Mouse (Mus musculus): ENCODE results near the gene Lysmd1. TPM values are rescaled to one million over a fixed set of nuclear protein-coding genes. Genes with fewer than 3 reads are reported as not detected.
A peak's percentile ranks its signal among the peaks of the same experiment; 100 is the strongest.

The Lysmd1 gene
- polyA plus RNA-seq, 1 experiment from 2014 or later = 14.4 TPM

- Histone ChIP-seq H3K36me3 (ENCODE audit: insufficient read depth, low read length) (peaks cover 7% of the 10 kb centered on the region), H3K4me3 (replicated peaks; ENCODE audit: low read depth, low read length) (no peak overlapping the region), H3K4me2 (ENCODE audit: low read length) (no peak overlapping the region), H3K9me3 (replicated peaks; ENCODE audit: low read length) (no peaks in the 10 kb centered on the region), H3K9ac (ENCODE audit: low read depth, low read length) (no peak overlapping the region), H3K27me3 (ENCODE audit: insufficient read depth, low read length) (no peaks in the 10 kb centered on the region), H3K4me1 (replicated peaks; ENCODE audit: insufficient read depth, low read length) (no peaks in the 10 kb centered on the region), H3K27ac (no peak overlapping the region)
- no peak for TF ChIP-seq CTCF (IDR thresholded peaks at IDR 0.05; ENCODE audit: low read depth)
- ATAC-seq (replicated peaks; ENCODE audit: low FRiP score, low read depth) (no peak), DNase-seq (ENCODE audit: low spot score) (no peak)
- 94% methylated on average over 9 of the region's 9 CpGs for WGBS
These were observed 7.6 kb downstream of the Lysmd1 start for GRCm38 (mm10) chr3:95141474-95141873.

GRCm38 (mm10) chr3:95141952-95142616 is 8.2 kb downstream of the Lysmd1 start, which contains the start of gene Tnfaip8l2:
Gene Tnfaip8l2 (minus strand): TSS chr3:95142360.
- Histone ChIP-seq H3K4me1 (replicated peaks; ENCODE audit: insufficient read depth, low read length) (no peaks in the 10 kb centered on the region), H3K4me3 (replicated peaks; ENCODE audit: low read depth, low read length) (no peak within 1 kb of the TSS), H3K9ac (ENCODE audit: low read depth, low read length) (no peak within 1 kb of the TSS), H3K27me3 (ENCODE audit: insufficient read depth, low read length) (no peaks in the 10 kb centered on the region), H3K9me3 (replicated peaks; ENCODE audit: low read length) (no peaks in the 10 kb centered on the region), H3K36me3 (ENCODE audit: insufficient read depth, low read length) (peaks cover 7% of the 10 kb centered on the region), H3K27ac (no peak within 1 kb of the TSS), H3K4me2 (ENCODE audit: low read length) (no peak within 1 kb of the TSS)
- TF ChIP-seq CTCF (IDR thresholded peaks at IDR 0.05; ENCODE audit: low read depth) = no peak
- no peak for ATAC-seq (replicated peaks; ENCODE audit: low FRiP score, low read depth)
- WGBS = 86% methylated on average over 10 of the region's 10 CpGs
- DNase-seq (ENCODE audit: low spot score) = no peak

GRCm38 (mm10) chr3:95142617-95143011 is 8.7 kb downstream of the Lysmd1 start:
- H3K36me3 ChIP-seq (ENCODE audit: insufficient read depth, low read length) = peaks cover 7% of the 10 kb centered on the region
- no peaks in the 10 kb centered on the region for H3K4me1 ChIP-seq (replicated peaks; ENCODE audit: insufficient read depth, low read length)
- 9% methylated on average over 5 of the region's 5 CpGs for WGBS
- no peak overlapping the region for H3K9ac ChIP-seq (ENCODE audit: low read depth, low read length)
- ATAC-seq (replicated peaks; ENCODE audit: low FRiP score, low read depth) (peak; percentile 52; the same call in 1 of the 2 replicates), DNase-seq (ENCODE audit: low spot score) (peak; percentile 87)
- no peak overlapping the region for H3K4me3 ChIP-seq (replicated peaks; ENCODE audit: low read depth, low read length)
- TF ChIP-seq CTCF (IDR thresholded peaks at IDR 0.05; ENCODE audit: low read depth) = peak; percentile 94
- no peak overlapping the region for H3K4me2 ChIP-seq (ENCODE audit: low read length)
- no peaks in the 10 kb centered on the region for H3K27me3 ChIP-seq (ENCODE audit: insufficient read depth, low read length)
- H3K9me3 ChIP-seq (replicated peaks; ENCODE audit: low read length) = no peaks in the 10 kb centered on the region
- no peak overlapping the region for H3K27ac ChIP-seq

- Histone ChIP-seq H3K27ac (no peak overlapping the region), H3K27me3 (ENCODE audit: insufficient read depth, low read length) (no peaks in the 10 kb centered on the region), H3K9ac (ENCODE audit: low read depth, low read length) (no peak overlapping the region), H3K9me3 (replicated peaks; ENCODE audit: low read length) (no peaks in the 10 kb centered on the region), H3K4me2 (ENCODE audit: low read length) (no peak overlapping the region), H3K4me3 (replicated peaks; ENCODE audit: low read depth, low read length) (no peak overlapping the region), H3K4me1 (replicated peaks; ENCODE audit: insufficient read depth, low read length) (no peaks in the 10 kb centered on the region), H3K36me3 (ENCODE audit: insufficient read depth, low read length) (no peaks in the 10 kb centered on the region)
- WGBS = 45% methylated on average over 3 of the region's 3 CpGs
- TF ChIP-seq CTCF (IDR thresholded peaks at IDR 0.05; ENCODE audit: low read depth) = no peak
- DNase-seq (ENCODE audit: low spot score) (no peak), ATAC-seq (replicated peaks; ENCODE audit: low FRiP score, low read depth) (no peak)
These were observed 14.0 kb downstream of the Lysmd1 start for GRCm38 (mm10) chr3:95147924-95148323.

GRCm38 (mm10) chr3:95153874-95154273 is 20.0 kb downstream of the Lysmd1 start:
- peak; percentile 66 for TF ChIP-seq CTCF (IDR thresholded peaks at IDR 0.05; ENCODE audit: low read depth)
- no peak overlapping the region for H3K4me3 ChIP-seq (replicated peaks; ENCODE audit: low read depth, low read length)
- no peaks in the 10 kb centered on the region for H3K36me3 ChIP-seq (ENCODE audit: insufficient read depth, low read length)
- no peaks in the 10 kb centered on the region for H3K4me1 ChIP-seq (replicated peaks; ENCODE audit: insufficient read depth, low read length)
- no peak overlapping the region for H3K9ac ChIP-seq (ENCODE audit: low read depth, low read length)
- DNase-seq (ENCODE audit: low spot score) (no peak), ATAC-seq (replicated peaks; ENCODE audit: low FRiP score, low read depth) (no peak)
- H3K27ac ChIP-seq = no peak overlapping the region
- H3K4me2 ChIP-seq (ENCODE audit: low read length) = no peak overlapping the region
- 49% methylated on average over 4 of the region's 4 CpGs for WGBS
- no peaks in the 10 kb centered on the region for H3K27me3 ChIP-seq (ENCODE audit: insufficient read depth, low read length)
- H3K9me3 ChIP-seq (replicated peaks; ENCODE audit: low read length) = no peaks in the 10 kb centered on the region

GRCm38 (mm10) chr3:95159511-95159986 is 25.7 kb downstream of the Lysmd1 start:
- no peak for ATAC-seq (replicated peaks; ENCODE audit: low FRiP score, low read depth)
- TF ChIP-seq CTCF (IDR thresholded peaks at IDR 0.05; ENCODE audit: low read depth) = no peak
- peak overlapping the region; percentile 97 for H3K4me2 ChIP-seq (ENCODE audit: low read length)
- no peaks in the 10 kb centered on the region for H3K27me3 ChIP-seq (ENCODE audit: insufficient read depth, low read length)
- H3K4me1 ChIP-seq (replicated peaks; ENCODE audit: insufficient read depth, low read length) = peaks cover 12% of the 10 kb centered on the region; the same call in 1 of the 2 replicates
- 22% methylated on average over 8 of the region's 8 CpGs for WGBS
- DNase-seq (ENCODE audit: low spot score) = no peak
- H3K9me3 ChIP-seq (replicated peaks; ENCODE audit: low read length) = no peaks in the 10 kb centered on the region
- no peaks in the 10 kb centered on the region for H3K36me3 ChIP-seq (ENCODE audit: insufficient read depth, low read length)
- no peak overlapping the region for H3K27ac ChIP-seq
- H3K9ac ChIP-seq (ENCODE audit: low read depth, low read length) = peak overlapping the region; percentile 18; the same call in 1 of the 2 replicates
- H3K4me3 ChIP-seq (replicated peaks; ENCODE audit: low read depth, low read length) = peak overlapping the region; percentile 64
